Comparison of ENCODE assay signal across 12 mouse cellular contexts in genomic region chr5:24963776-24964175, GRCm38 (mm10).
DNase-seq lines count a peak whose midpoint lies in the region; ATAC-seq and TF ChIP-seq lines count a peak whose summit lies in the region.
"Had no signal": no experiment of that assay in that cellular context is flagged by ENCODE, and none has a peak within 500 bp of the region (broad histone marks: within the 10 kb centered on the region; RNA-seq: fewer than 3 reads in every experiment).

No protein-coding gene starts in this region.

- H3K4me2 ChIP-seq in forebrain, embryonic 13.5 days = no peak overlapping the region
- H3K4me2 ChIP-seq in stomach, postnatal 0 days (replicated peaks; ENCODE audit: low read depth) = no peak overlapping the region
- no peak overlapping the region for H3K4me2 ChIP-seq in neural tube, embryonic 15.5 days
- no peak overlapping the region for H3K4me2 ChIP-seq in intestine, embryonic 15.5 days (replicated peaks)
- H3K4me2 ChIP-seq: liver, embryonic 13.5 days; neural tube, embryonic 13.5 days had no signal

- H3K27me3 ChIP-seq in forebrain, embryonic 13.5 days = no peaks in the 10 kb centered on the region
- no peaks in the 10 kb centered on the region for H3K27me3 ChIP-seq in forebrain, embryonic 10.5 days (ENCODE audit: poor library complexity, severe bottlenecking)
- no peaks in the 10 kb centered on the region for H3K27me3 ChIP-seq in stomach, postnatal 0 days (ENCODE audit: control insufficient read depth, insufficient read depth, low read length)
- H3K27me3 ChIP-seq in neural tube, embryonic 15.5 days (replicated peaks) = no peaks in the 10 kb centered on the region
- no peaks in the 10 kb centered on the region for H3K27me3 ChIP-seq in intestine, embryonic 15.5 days (replicated peaks)
- H3K27me3 ChIP-seq: neural tube, embryonic 13.5 days had no signal

- no peaks in the 10 kb centered on the region for H3K36me3 ChIP-seq in forebrain, embryonic 13.5 days (ENCODE audit: poor library complexity, severe bottlenecking)
- H3K36me3 ChIP-seq in forebrain, embryonic 10.5 days (replicated peaks) = no peaks in the 10 kb centered on the region
- no peaks in the 10 kb centered on the region for H3K36me3 ChIP-seq in stomach, postnatal 0 days (ENCODE audit: control insufficient read depth, insufficient read depth, low read length)
- H3K36me3 ChIP-seq in neural tube, embryonic 15.5 days = no peaks in the 10 kb centered on the region
- no peaks in the 10 kb centered on the region for H3K36me3 ChIP-seq in intestine, embryonic 15.5 days
- H3K36me3 ChIP-seq: liver, embryonic 13.5 days; neural tube, embryonic 13.5 days had no signal

- peak; percentile 55; the same call in 1 of the 2 replicates for ATAC-seq in forebrain, embryonic 13.5 days
- ATAC-seq in stomach, postnatal 0 days (ENCODE audit: low FRiP score, low TSS enrichment) = peak; percentile 90
- no peak for ATAC-seq in neural tube, embryonic 15.5 days (ENCODE audit: low FRiP score)
- no peak for ATAC-seq in intestine, embryonic 15.5 days

- WGBS in forebrain, embryonic 13.5 days = 76% methylated on average over 4 of the region's 4 CpGs
- WGBS in forebrain, embryonic 10.5 days = 81% methylated on average over 4 of the region's 4 CpGs
- 40% methylated on average over 4 of the region's 4 CpGs for WGBS in stomach, postnatal 0 days
- 83% methylated on average over 4 of the region's 4 CpGs for WGBS in neural tube, embryonic 15.5 days
- WGBS in intestine, embryonic 15.5 days = 71% methylated on average over 4 of the region's 4 CpGs

- no peak for TF ChIP-seq EP300 in stomach, postnatal 0 days (optimal IDR thresholded peaks at IDR 0.05)

- no peaks in the 10 kb centered on the region for H3K4me1 ChIP-seq in forebrain, embryonic 13.5 days
- peaks cover 4% of the 10 kb centered on the region for H3K4me1 ChIP-seq in forebrain, embryonic 10.5 days
- H3K4me1 ChIP-seq in stomach, postnatal 0 days (replicated peaks; ENCODE audit: control insufficient read depth, insufficient read depth) = 0 out of 2 replicates have a peak, but pooled peaks cover 2% of the 10 kb centered on the region
- H3K4me1 ChIP-seq in neural tube, embryonic 15.5 days = no peaks in the 10 kb centered on the region
- H3K4me1 ChIP-seq in intestine, embryonic 15.5 days (replicated peaks) = peaks cover 5% of the 10 kb centered on the region
- H3K4me1 ChIP-seq: neural tube, embryonic 13.5 days had no signal

- DNase-seq in forebrain, embryonic 10.5 days (ENCODE audit: extremely low spot score, low spot score) = no peak
- DNase-seq in urinary bladder, postnatal 36 days (ENCODE audit: low spot score in 2 of 2) = peak; percentile 52 to 59
- no peak for DNase-seq in urinary bladder, postnatal 4 days (ENCODE audit: low spot score in 2 of 2)
- peak; percentile 51 for DNase-seq in kidney, postnatal 14 days
- peak; percentile 91 for DNase-seq in stomach, postnatal 0 days (ENCODE audit: low spot score)
- DNase-seq: B cell, adult 2 months; liver, embryonic 13.5 days; thymus, postnatal 25 days had no signal

- no peak overlapping the region for H3K4me3 ChIP-seq in forebrain, embryonic 13.5 days
- H3K4me3 ChIP-seq in forebrain, embryonic 10.5 days = no peak overlapping the region
- no peak overlapping the region for H3K4me3 ChIP-seq in stomach, postnatal 0 days (ENCODE audit: low read depth, low read length)
- no peak overlapping the region for H3K4me3 ChIP-seq in neural tube, embryonic 15.5 days (replicated peaks)
- no peak overlapping the region for H3K4me3 ChIP-seq in intestine, embryonic 15.5 days (replicated peaks)
- H3K4me3 ChIP-seq: liver, embryonic 13.5 days; neural tube, embryonic 13.5 days had no signal

- H3K9me3 ChIP-seq in forebrain, embryonic 13.5 days (replicated peaks) = no peaks in the 10 kb centered on the region
- no peaks in the 10 kb centered on the region for H3K9me3 ChIP-seq in forebrain, embryonic 10.5 days
- H3K9me3 ChIP-seq in stomach, postnatal 0 days (ENCODE audit: control insufficient read depth, low read length) = no peaks in the 10 kb centered on the region
- no peaks in the 10 kb centered on the region for H3K9me3 ChIP-seq in neural tube, embryonic 15.5 days (replicated peaks)
- H3K9me3 ChIP-seq in intestine, embryonic 15.5 days = no peaks in the 10 kb centered on the region
- H3K9me3 ChIP-seq: liver, embryonic 13.5 days; neural tube, embryonic 13.5 days had no signal

- no peak overlapping the region for H3K27ac ChIP-seq in forebrain, embryonic 13.5 days
- no peak overlapping the region for H3K27ac ChIP-seq in forebrain, embryonic 10.5 days
- H3K27ac ChIP-seq in stomach, postnatal 0 days (replicated peaks) = peak overlapping the region; percentile 61; the same call in 1 of the 2 replicates
- H3K27ac ChIP-seq in neural tube, embryonic 15.5 days (replicated peaks) = no peak overlapping the region
- no peak overlapping the region for H3K27ac ChIP-seq in intestine, embryonic 15.5 days
- H3K27ac ChIP-seq: liver, embryonic 13.5 days; neural tube, embryonic 13.5 days had no signal

- no peak overlapping the region for H3K9ac ChIP-seq in forebrain, embryonic 13.5 days
- H3K9ac ChIP-seq in stomach, postnatal 0 days (ENCODE audit: low read length) = no peak overlapping the region
- H3K9ac ChIP-seq in neural tube, embryonic 15.5 days (replicated peaks) = no peak overlapping the region
- H3K9ac ChIP-seq in intestine, embryonic 15.5 days = no peak overlapping the region
- H3K9ac ChIP-seq: liver, embryonic 13.5 days; neural tube, embryonic 13.5 days had no signal

- TF ChIP-seq CTCF in stomach, postnatal 0 days (IDR thresholded peaks at IDR 0.05; ENCODE audit: low read depth) = no peak

Comparison
In these comparisons a context has a peak if more than half of its experiments do, and no peak if none do; other contexts are left out.
1. DNase-seq: peak in urinary bladder, postnatal 36 days (2 of 2), kidney, postnatal 14 days (single experiment) and stomach, postnatal 0 days (single experiment); none in forebrain, embryonic 10.5 days (single experiment) and urinary bladder, postnatal 4 days (0 of 2).
2. ATAC-seq: peak in forebrain, embryonic 13.5 days (single experiment) and stomach, postnatal 0 days (single experiment); none in neural tube, embryonic 15.5 days (single experiment) and intestine, embryonic 15.5 days (single experiment).